Mouse (Mus musculus) kidney, embryonic 15.5 days (tissue): ENCODE measurements at regions not wholly inside any gene's neighbourhood (a gene's known extent, or its start where the extent isn't known, plus 50 kb on each side); places are given as distances from the start of the nearest gene placed in this dataset.

ENCODE experiments used
- ATAC-seq: fragments of 200-750 bp; cut with Nextera tagmentation; replicated peaks from 2 replicates; pipeline ENCODE4 v1.8.0; 2017; ENCODE audit warnings: moderate TSS enrichment; ENCODE audit not compliant: low FRiP score
- H3K27ac ChIP-seq: fragments of 300-500 bp; sonication (generic); 2 replicates; pipeline ENCODE4 v1.5.1; 2015; ENCODE audit warnings: mild to moderate bottlenecking, inconsistent platforms
- H3K27me3 ChIP-seq: fragments of 300-500 bp; sonication (generic); 2 replicates; pipeline ENCODE4 v1.6.1; 2015; ENCODE audit warnings: inconsistent platforms
- H3K36me3 ChIP-seq: fragments of 300-500 bp; sonication (generic); 2 replicates; pipeline ENCODE4 v1.6.1; 2015; ENCODE audit warnings: inconsistent platforms
- H3K4me1 ChIP-seq: fragments of 300-500 bp; sonication (generic); 2 replicates; pipeline ENCODE4 v1.6.1; 2015; ENCODE audit warnings: inconsistent platforms
- H3K4me2 ChIP-seq: fragments of 300-500 bp; sonication (generic); 2 replicates; pipeline ENCODE4 v1.6.1; 2015; ENCODE audit warnings: moderate library complexity, mild to moderate bottlenecking, inconsistent platforms
- H3K4me3 ChIP-seq: fragments of 300-500 bp; sonication (generic); replicated peaks from 2 replicates; pipeline ENCODE4 v1.5.1; 2015; ENCODE audit warnings: mild to moderate bottlenecking, inconsistent platforms
- H3K9ac ChIP-seq: fragments of 300-500 bp; sonication (generic); 2 replicates; pipeline ENCODE4 v1.6.1; 2015; ENCODE audit warnings: mild to moderate bottlenecking, inconsistent platforms
- H3K9me3 ChIP-seq: fragments of 300-500 bp; sonication (generic); replicated peaks from 2 replicates; pipeline ENCODE4 v1.6.1; 2016; ENCODE audit warnings: inconsistent platforms
- WGBS: fragments of 180-500 bp; shearing (Covaris S2); methylation state at CpG from one replicate; pipeline ENCODE4 v1.1.7; 2015; ENCODE audit warnings: mixed read lengths; 5-methylcytosine and 5-hydroxymethylcytosine counted together

DNA sequence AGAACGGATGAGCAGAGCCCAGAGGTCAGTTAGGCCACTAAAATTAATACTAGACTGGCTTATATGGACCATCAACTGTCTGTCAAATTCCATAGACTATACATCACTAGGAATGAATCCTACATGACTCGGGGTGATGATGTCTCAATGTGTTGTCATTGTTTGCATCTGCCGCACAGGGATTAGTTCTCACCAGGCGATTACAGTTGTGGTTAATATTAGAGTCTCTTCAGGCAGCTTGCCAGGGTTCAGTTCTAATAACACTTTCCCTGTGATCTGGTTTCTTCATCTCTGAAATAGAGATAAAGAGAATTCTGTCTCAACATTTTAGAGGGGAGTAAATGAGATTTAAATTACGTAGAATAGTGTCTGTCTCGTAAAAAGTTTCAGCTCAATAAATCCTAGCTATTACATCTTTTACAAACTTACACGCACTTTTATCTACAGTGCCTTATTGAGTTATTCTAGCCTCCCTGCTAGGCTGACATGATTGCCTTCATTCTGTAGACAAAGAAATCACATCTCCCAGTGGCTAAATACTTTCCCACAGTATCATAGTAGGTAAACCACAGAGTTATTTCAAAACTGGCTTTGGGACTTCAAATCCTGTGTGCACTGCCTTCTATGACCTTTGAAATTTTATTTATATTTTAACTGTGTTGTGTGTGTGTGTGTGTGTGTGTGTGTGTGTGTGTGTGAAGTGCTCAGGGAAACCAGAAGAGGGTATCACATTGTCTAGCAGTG is 148.0 kb upstream of the 4933402D24Rik start:
- 71% methylated on average over 7 of the region's 7 CpGs for WGBS
- H3K27ac ChIP-seq: no peak overlapping the region
- no peak overlapping the region for H3K4me3 ChIP-seq
- 0 out of 2 replicates have a peak, but pooled peaks cover 2% of the 10 kb centered on the region for H3K4me1 ChIP-seq
- no peaks in the 10 kb centered on the region for H3K27me3 ChIP-seq
- ATAC-seq: no peak
- H3K9ac ChIP-seq: no peak overlapping the region
- no peaks in the 10 kb centered on the region for H3K9me3 ChIP-seq
- H3K36me3 ChIP-seq: no peaks in the 10 kb centered on the region
- no peak overlapping the region for H3K4me2 ChIP-seq

DNA sequence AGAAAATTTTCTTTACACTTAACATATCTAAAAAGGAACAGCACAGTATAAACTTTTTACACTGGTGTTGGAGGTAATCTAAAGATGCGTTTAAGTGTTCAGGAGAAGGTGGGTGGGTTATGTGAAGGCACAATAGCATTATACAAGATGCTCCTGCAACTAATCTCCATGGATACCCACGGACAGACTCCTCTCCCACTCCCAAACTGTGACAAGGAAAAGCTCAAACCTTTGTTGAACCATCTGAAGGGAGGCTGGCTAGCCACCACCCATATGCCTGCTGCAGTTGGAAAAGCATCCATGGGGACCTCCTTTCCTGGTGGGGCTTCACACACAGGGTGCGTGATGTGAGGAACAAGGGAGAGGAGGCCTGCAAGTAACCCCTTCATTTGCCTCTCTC is 141.7 kb upstream of the 4933402D24Rik start:
- no peak overlapping the region for H3K4me3 ChIP-seq
- ATAC-seq: no peak
- H3K27me3 ChIP-seq: no peaks in the 10 kb centered on the region
- H3K9me3 ChIP-seq: no peaks in the 10 kb centered on the region
- no peak overlapping the region for H3K9ac ChIP-seq
- 82% methylated on average over 3 of the region's 3 CpGs for WGBS
- no peak overlapping the region for H3K27ac ChIP-seq
- H3K36me3 ChIP-seq: no peaks in the 10 kb centered on the region
- no peaks in the 10 kb centered on the region for H3K4me1 ChIP-seq
- H3K4me2 ChIP-seq: no peak overlapping the region

DNA sequence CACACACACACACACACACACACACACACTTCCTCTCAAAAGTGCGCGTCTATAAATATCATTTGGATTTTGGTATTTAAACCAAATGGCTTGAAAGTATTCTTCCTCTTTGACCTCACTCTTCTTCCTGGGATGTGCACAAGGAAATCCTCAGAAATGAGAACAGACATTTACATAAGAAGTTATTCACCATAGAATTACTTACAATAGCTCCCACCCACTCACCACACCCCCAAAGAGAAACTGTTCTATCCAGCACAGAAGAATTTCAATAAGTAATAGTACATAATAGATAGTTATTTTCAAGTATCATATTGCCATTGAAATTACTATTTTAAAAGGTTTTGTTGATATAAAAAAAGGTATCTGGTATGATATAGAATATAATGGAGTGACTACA is 140.1 kb upstream of the 4933402D24Rik start:
- Histone ChIP-seq H3K27me3 (no peaks in the 10 kb centered on the region), H3K4me3 (no peak overlapping the region), H3K36me3 (no peaks in the 10 kb centered on the region), H3K27ac (no peak overlapping the region), H3K9me3 (no peaks in the 10 kb centered on the region), H3K9ac (no peak overlapping the region), H3K4me2 (no peak overlapping the region), H3K4me1 (no peaks in the 10 kb centered on the region)
- no peak for ATAC-seq
- 81% methylated on average over 2 of the region's 2 CpGs for WGBS

DNA sequence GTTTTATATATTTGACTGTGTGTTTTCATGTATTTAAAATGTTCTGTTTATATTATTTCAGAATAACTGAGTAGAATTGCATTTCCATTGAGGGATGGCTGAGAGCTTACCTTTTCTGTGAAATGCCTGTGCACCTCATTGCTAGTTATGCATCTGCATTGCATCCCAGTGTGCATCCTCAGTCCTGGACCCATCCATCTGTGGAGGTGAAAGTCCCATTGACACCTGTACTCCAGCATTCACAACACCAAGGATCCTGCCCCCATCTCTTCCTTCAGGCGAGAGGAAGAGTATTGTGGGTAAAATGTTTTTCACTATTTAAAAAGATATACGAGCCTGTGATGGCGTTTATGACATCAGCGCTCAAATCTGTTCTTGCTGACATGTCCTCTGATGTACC is 134.6 kb upstream of the 4933402D24Rik start:
- no peaks in the 10 kb centered on the region for H3K9me3 ChIP-seq
- 75% methylated on average over 4 of the region's 4 CpGs for WGBS
- H3K27me3 ChIP-seq: no peaks in the 10 kb centered on the region
- no peak overlapping the region for H3K4me3 ChIP-seq
- H3K4me2 ChIP-seq: no peak overlapping the region
- no peak overlapping the region for H3K27ac ChIP-seq
- H3K4me1 ChIP-seq: no peaks in the 10 kb centered on the region
- H3K36me3 ChIP-seq: no peaks in the 10 kb centered on the region
- H3K9ac ChIP-seq: no peak overlapping the region
- ATAC-seq: no peak

DNA sequence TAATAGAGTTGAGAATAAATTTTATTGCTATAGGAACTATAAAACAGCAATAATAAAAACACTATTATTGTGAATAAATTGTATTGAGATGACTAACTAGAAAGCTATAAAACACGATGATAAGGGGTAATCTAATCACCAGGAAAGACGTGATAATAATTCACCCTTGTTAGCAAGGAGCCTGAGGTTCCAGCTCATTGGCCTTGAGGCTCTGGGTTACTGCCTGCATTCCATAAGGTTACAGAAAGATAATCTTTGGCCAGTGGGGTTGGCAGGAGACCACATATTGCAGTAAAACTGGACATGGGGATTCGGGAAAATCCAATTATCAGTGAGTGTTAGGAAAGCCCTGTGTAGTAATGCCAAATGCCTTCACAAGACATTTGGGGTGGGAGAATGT is 134.1 kb upstream of the 4933402D24Rik start:
- 8% methylated on average over 3 of the region's 3 CpGs for WGBS
- H3K27ac ChIP-seq: no peak overlapping the region
- H3K4me3 ChIP-seq: no peak overlapping the region
- H3K4me2 ChIP-seq: no peak overlapping the region
- no peaks in the 10 kb centered on the region for H3K36me3 ChIP-seq
- no peaks in the 10 kb centered on the region for H3K4me1 ChIP-seq
- ATAC-seq: peak; percentile 58
- H3K9ac ChIP-seq: no peak overlapping the region
- H3K9me3 ChIP-seq: no peaks in the 10 kb centered on the region
- no peaks in the 10 kb centered on the region for H3K27me3 ChIP-seq

DNA sequence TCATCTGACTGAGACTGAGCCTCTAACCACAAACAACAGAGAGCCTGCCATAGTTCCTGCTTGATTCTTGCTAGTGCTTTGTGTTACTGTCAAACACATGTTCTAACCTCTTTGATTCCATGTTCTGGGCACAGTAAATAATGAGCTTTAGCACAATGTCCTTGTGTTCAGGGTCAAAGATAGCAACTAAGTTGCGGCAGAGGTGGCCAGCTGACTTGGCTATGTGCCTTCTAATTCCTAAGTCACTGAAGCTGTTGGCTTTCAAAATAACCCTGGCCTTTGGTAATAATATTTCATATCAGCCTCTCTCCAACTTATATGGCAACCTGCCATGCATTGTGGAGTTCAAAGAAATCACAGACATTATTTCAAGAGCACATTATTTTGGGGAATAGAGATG is 133.3 kb upstream of the 4933402D24Rik start:
- no peak for ATAC-seq
- no peaks in the 10 kb centered on the region for H3K4me1 ChIP-seq
- 51% methylated on average over 1 of the region's 1 CpGs for WGBS
- no peak overlapping the region for H3K4me2 ChIP-seq
- H3K9me3 ChIP-seq: no peaks in the 10 kb centered on the region
- no peak overlapping the region for H3K4me3 ChIP-seq
- H3K27ac ChIP-seq: no peak overlapping the region
- no peaks in the 10 kb centered on the region for H3K27me3 ChIP-seq
- H3K36me3 ChIP-seq: no peaks in the 10 kb centered on the region
- no peak overlapping the region for H3K9ac ChIP-seq

DNA sequence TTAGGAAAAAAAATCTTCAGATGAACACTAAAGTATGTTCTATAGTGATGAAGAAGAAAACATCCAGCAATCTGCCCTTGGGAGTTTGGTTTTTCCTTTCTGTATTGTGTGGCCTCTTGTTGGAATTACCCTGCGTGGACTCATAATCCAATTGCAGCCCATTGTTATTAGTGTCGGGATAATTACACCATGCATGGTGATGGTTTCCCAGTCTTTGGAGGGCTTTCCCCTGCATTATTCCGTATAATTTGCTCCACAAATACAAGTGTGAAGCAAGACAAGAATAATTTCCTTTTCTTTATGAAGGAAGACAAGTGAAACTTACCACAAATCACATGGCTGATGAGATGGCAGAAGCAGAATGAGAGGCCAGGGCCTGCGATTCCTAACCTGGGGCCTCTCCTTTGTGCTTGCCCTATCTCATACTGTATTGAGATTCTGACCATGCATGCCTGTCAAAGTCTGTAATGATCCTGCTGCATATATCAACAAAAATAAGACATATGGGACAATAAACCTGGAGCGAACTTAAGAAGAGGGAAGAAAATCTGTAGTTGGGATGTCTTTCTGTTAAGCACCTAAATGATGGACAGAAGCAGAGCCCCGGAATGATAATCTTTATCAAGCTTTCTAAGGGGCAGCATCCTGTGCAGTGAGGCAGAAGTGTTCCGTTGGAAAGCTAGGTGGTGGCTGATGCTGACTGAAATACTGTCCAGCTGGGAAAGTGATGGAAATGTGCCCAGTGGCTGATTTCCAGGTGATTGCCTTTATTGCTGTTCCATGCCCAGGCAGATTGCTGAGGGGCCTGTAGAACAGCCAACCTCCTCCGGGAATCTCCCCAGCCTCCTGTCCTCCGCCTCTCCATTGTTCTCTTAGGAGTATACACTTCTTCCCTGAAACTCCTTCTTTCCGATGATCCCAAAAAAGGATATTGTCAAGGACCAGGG is 130.8 kb upstream of the 4933402D24Rik start:
- Histone ChIP-seq H3K9ac (no peak overlapping the region), H3K27me3 (no peaks in the 10 kb centered on the region)
- 80% methylated on average over 10 of the region's 10 CpGs for WGBS

DNA sequence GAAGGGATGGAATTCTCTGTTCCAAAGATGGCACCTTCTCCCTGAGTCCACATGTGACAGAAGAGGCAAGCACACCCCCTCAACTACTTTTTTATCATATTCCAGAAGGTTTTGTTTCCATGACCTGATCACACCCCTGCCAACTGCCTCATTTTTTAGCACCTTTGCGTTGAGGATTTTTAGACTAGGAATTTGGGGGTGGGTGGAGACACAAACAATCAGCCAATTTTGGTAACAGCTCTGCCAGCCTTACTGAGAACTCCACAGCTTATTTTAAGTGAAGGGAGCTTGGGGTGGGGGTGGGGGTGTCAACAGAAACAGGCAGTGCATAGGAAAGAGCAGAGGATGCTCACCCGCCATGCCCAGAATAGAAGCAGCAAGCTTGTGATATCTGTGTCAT is 129.7 kb upstream of the 4933402D24Rik start:
- no peaks in the 10 kb centered on the region for H3K4me1 ChIP-seq
- WGBS: 85% methylated on average over 2 of the region's 2 CpGs
- H3K9me3 ChIP-seq: no peaks in the 10 kb centered on the region
- no peaks in the 10 kb centered on the region for H3K36me3 ChIP-seq
- no peaks in the 10 kb centered on the region for H3K27me3 ChIP-seq
- no peak overlapping the region for H3K4me3 ChIP-seq
- no peak for ATAC-seq
- H3K4me2 ChIP-seq: no peak overlapping the region
- no peak overlapping the region for H3K9ac ChIP-seq
- H3K27ac ChIP-seq: no peak overlapping the region

More for the DNA sequence above, 130.8 kb upstream of the 4933402D24Rik start:
- no peak overlapping the region for H3K27ac ChIP-seq
- no peaks in the 10 kb centered on the region for H3K36me3 ChIP-seq
- no peak overlapping the region for H3K4me3 ChIP-seq
- no peak overlapping the region for H3K4me2 ChIP-seq
- H3K9me3 ChIP-seq: no peaks in the 10 kb centered on the region
- no peaks in the 10 kb centered on the region for H3K4me1 ChIP-seq
- ATAC-seq: no peak

DNA sequence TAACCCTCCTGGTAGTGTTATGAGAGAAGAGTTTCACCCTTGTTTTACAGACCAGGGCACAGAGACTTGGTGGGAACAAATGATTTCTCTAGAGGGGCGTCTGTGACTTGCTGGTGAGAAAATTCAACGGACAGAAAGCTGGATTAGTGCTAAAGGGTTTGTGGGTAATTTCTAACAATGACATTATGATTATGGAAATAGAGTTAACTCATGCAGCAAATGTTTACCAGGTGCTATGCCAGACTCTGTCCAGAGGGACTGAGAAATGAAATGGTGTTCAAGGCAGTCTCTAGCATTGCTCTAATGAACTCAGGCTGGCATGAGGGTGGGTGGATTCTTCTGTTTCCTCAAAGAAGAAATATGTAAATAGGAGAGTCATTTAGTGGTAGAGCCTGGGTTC is 128.5 kb upstream of the 4933402D24Rik start:
- H3K9me3 ChIP-seq: no peaks in the 10 kb centered on the region

DNA sequence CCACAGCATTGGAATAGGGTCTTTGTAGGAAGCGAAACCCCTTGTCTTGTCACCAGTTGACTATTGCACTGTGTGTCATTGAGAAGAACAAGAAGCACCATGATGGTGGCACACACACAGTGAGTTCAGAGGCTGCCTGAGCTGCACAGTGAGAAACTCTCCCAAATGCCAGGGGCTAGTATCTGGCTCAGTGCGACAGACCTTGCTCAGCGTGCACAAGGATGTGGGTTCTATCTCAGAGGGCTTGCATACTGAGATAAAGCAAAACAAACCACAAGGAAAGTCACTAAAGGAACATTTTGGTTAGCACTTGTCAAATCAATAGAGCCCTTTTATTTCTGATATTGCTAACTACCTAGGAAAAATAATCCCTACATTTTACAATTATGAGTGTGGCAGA is 110.5 kb upstream of the 4933402D24Rik start:
- H3K36me3 ChIP-seq: no peaks in the 10 kb centered on the region
- H3K9me3 ChIP-seq: no peaks in the 10 kb centered on the region
- no peak overlapping the region for H3K9ac ChIP-seq
- no peaks in the 10 kb centered on the region for H3K27me3 ChIP-seq
- H3K4me2 ChIP-seq: no peak overlapping the region
- no peak overlapping the region for H3K27ac ChIP-seq
- H3K4me3 ChIP-seq: no peak overlapping the region
- 67% methylated on average over 3 of the region's 3 CpGs for WGBS
- no peak for ATAC-seq
- no peaks in the 10 kb centered on the region; the same call in 1 of the 2 replicates for H3K4me1 ChIP-seq

More for the DNA sequence above, 128.5 kb upstream of the 4933402D24Rik start:
- Histone ChIP-seq H3K4me3 (no peak overlapping the region), H3K27me3 (no peaks in the 10 kb centered on the region), H3K9ac (no peak overlapping the region), H3K4me2 (no peak overlapping the region), H3K4me1 (no peaks in the 10 kb centered on the region), H3K27ac (no peak overlapping the region), H3K36me3 (no peaks in the 10 kb centered on the region)
- 65% methylated on average over 2 of the region's 2 CpGs for WGBS
- ATAC-seq: no peak

DNA sequence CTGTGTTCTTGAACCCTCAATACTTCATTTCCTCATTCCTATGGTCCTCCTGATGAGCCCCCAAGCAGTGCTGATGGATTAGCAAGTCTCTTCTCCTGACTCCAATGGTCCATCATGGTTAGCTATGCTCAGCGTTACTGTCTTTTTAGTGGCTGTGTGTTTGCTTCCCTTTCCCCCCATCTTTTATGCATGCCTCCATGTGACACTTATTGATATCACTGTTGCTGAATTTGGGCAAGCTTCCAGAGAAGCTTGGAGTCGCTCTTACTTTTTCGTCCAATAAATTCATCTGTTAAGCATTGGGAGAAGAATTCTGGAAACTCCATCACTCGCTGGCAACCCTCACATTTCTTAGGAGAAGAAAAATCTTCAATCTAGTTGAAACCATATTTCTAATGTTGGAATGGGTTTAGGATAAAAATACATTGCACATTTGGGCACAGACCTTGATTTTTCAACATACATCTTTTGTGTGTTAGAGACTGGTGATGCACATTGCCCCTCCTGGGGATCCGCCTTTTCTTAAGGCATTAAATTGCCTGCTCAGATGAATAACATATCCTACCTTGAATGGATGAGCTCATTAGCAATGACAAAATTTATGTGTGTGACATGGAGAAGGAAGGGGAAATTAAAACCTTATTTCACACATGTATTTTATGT is 107.7 kb upstream of the 4933402D24Rik start:
- no peak overlapping the region for H3K4me2 ChIP-seq
- H3K27ac ChIP-seq: no peak overlapping the region
- no peaks in the 10 kb centered on the region; the same call in 1 of the 2 replicates for H3K4me1 ChIP-seq
- 74% methylated on average over 5 of the region's 5 CpGs for WGBS
- H3K36me3 ChIP-seq: no peaks in the 10 kb centered on the region
- no peaks in the 10 kb centered on the region for H3K9me3 ChIP-seq
- no peak for ATAC-seq
- H3K9ac ChIP-seq: no peak overlapping the region
- H3K4me3 ChIP-seq: no peak overlapping the region
- no peaks in the 10 kb centered on the region for H3K27me3 ChIP-seq
